Mouse (Mus musculus): ENCODE measurements around the gene Gapvd1.

DNA sequence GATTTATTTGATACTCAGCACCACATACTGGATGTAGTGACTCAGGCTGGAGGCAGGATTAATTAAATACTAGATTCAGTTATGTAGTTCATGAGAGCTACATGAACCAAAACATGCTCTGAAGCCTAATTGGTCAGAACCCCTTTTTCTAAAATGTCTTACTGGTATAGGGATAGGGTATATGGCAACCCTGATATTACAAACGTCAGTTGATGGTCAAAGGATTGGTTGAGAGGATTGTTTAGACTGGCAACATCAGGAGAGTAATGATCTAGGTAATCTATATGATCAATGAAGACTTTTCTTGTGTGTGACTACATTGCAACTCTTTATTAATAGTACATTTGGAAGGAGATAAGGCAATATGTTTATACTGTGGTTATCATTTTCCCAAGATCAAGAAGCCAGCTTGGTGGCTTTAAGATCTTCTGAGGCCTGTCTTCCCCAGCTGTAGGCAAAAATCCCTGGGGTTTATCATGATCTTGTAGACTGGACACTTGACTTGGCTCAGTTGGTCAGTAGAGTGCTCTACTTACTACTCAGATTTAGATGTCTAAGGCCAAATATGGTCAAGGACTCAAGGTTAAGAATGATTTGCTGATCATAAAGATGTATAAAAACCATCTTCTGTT is 22.3 kb upstream of the Gapvd1 start:
- TF ChIP-seq CTCF (IDR thresholded peaks at IDR 0.05; ENCODE audit: low read depth) (no peak), EP300 (IDR thresholded peaks at IDR 0.05; ENCODE audit: low read depth) (no peak)

All from liver, postnatal 0 days (tissue).